Mouse (Mus musculus) megakaryocyte, embryonic 14.5 days (primary cell): ENCODE results near the gene Tmem107.

Source experiments
- FLI1 ChIP-seq: IDR thresholded peaks from 2 replicates; pipeline ENCODE4 v1.6.1; 2012; ENCODE audit warnings: low read length, inconsistent platforms, mixed read lengths
- GATA1 ChIP-seq: IDR thresholded peaks from 3 replicates; pipeline ENCODE4 v1.6.1; 2012; ENCODE audit warnings: mixed read lengths, low read length, inconsistent platforms, borderline replicate concordance

DNA sequence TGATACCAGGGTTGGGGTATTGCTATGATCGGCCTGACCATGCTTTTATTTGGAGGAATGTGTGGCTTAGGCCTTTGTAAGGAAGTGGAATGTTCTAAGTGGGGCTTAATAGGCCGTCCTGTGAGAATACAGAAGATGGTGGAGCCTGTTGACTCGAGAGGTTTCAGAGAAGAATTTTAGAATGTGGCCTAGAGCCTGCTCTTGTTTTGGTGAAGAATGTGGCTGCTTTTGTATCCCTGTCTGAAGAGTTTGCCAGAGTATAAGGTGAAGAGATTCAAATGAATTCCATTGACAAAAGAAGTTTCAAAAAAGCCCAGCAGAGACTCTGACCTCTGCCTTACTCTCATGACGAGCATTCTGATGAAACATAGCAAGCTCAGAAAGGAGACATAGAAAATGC is 18.8 kb upstream of the Tmem107 start:
- TF ChIP-seq GATA1 (no peak), FLI1 (no peak)
